12 mouse cellular contexts compared by ENCODE assay signal in genomic region chr15:84312878-84313565, GRCm38 (mm10). TPM values are rescaled to one million over a fixed set of nuclear protein-coding genes. Genes with fewer than 3 reads are reported as not detected.
DNase-seq lines count a peak whose midpoint lies in the region; ATAC-seq and TF ChIP-seq lines count a peak whose summit lies in the region.
"Had no signal": no experiment of that assay in that cellular context is flagged by ENCODE, and none has a peak within 500 bp of the region (broad histone marks: within the 10 kb centered on the region; RNA-seq: fewer than 3 reads in every experiment).

No protein-coding gene starts in this region.

- no peak for TF ChIP-seq POLR2A in spleen, adult 2 months (IDR thresholded peaks at IDR 0.05; ENCODE audit: low read depth, low read length)

- no peak overlapping the region for H3K4me3 ChIP-seq in hindbrain, embryonic 10.5 days
- H3K4me3 ChIP-seq in hindbrain, embryonic 16.5 days (ENCODE audit: low read length) = no peak overlapping the region
- H3K4me3 ChIP-seq in spleen, adult 2 months (ENCODE audit: extremely low read depth, insufficient read depth, insufficient read length) = no peak overlapping the region
- no peak overlapping the region for H3K4me3 ChIP-seq in limb, embryonic 12.5 days (replicated peaks)
- H3K4me3 ChIP-seq: forebrain, embryonic 15.5 days; neural tube, embryonic 12.5 days had no signal

- peak overlapping the region; percentile 71 for H3K27ac ChIP-seq in hindbrain, embryonic 10.5 days
- no peak overlapping the region for H3K27ac ChIP-seq in hindbrain, embryonic 16.5 days (ENCODE audit: low read depth, low read length)
- H3K27ac ChIP-seq in spleen, adult 2 months (ENCODE audit: insufficient read depth, low read length) = peak overlapping the region; percentile 79
- H3K27ac ChIP-seq in limb, embryonic 12.5 days = peak overlapping the region; percentile 80
- H3K27ac ChIP-seq: forebrain, embryonic 15.5 days; neural tube, embryonic 12.5 days had no signal

- no peak overlapping the region for H3K4me2 ChIP-seq in hindbrain, embryonic 16.5 days (ENCODE audit: low read length)
- peak overlapping the region; percentile 24 for H3K4me2 ChIP-seq in limb, embryonic 12.5 days
- H3K4me2 ChIP-seq: forebrain, embryonic 15.5 days; neural tube, embryonic 12.5 days had no signal

- no peak for TF ChIP-seq CTCF in spleen, adult 2 months (IDR thresholded peaks at IDR 0.05; ENCODE audit: extremely low read depth, insufficient read depth, insufficient read length, insufficient replicate concordance)

- DNase-seq in hindbrain, embryonic 10.5 days (ENCODE audit: low spot score) = peak; percentile 12
- peak in 1 of 2 experiments; percentile 38 for DNase-seq in spleen, adult 2 months (ENCODE audit: low read depth in 1 of 2, low spot score in 2 of 2)
- DNase-seq in spleen, postnatal 36 days (ENCODE audit: low spot score in 2 of 2) = no peak
- DNase-seq in splenic B cell, adult 2 months (ENCODE audit: low read depth, low spot score) = peak; percentile 69
- DNase-seq in left cerebral cortex, adult 18-20 months (ENCODE audit: low spot score in 2 of 2) = no peak
- DNase-seq in right cerebral cortex, postnatal 25 days = no peak
- DNase-seq: adrenal gland, adult 2 months; cerebellum, postnatal 14 days had no signal

- no peak overlapping the region; the same call in 1 of the 2 replicates for H3K9ac ChIP-seq in hindbrain, embryonic 16.5 days (ENCODE audit: low read depth, low read length)
- no peak overlapping the region for H3K9ac ChIP-seq in limb, embryonic 12.5 days (replicated peaks)
- H3K9ac ChIP-seq: forebrain, embryonic 15.5 days; neural tube, embryonic 12.5 days had no signal

- H3K9me3 ChIP-seq in hindbrain, embryonic 10.5 days = no peaks in the 10 kb centered on the region
- H3K9me3 ChIP-seq in hindbrain, embryonic 16.5 days (ENCODE audit: control insufficient read depth, low read length) = no peaks in the 10 kb centered on the region
- peaks cover 6% of the 10 kb centered on the region; the same call in 1 of the 2 replicates for H3K9me3 ChIP-seq in limb, embryonic 12.5 days
- H3K9me3 ChIP-seq: forebrain, embryonic 15.5 days; neural tube, embryonic 12.5 days had no signal

- ATAC-seq in hindbrain, embryonic 16.5 days = no peak
- ATAC-seq in limb, embryonic 12.5 days (ENCODE audit: insufficient number of reproducible peaks, insufficient read depth, low FRiP score, low TSS enrichment, low read depth) = peak; percentile 11; the same call in 1 of the 2 replicates
- ATAC-seq: forebrain, embryonic 15.5 days had no signal

- H3K4me1 ChIP-seq in hindbrain, embryonic 10.5 days (replicated peaks) = peaks cover 74% of the 10 kb centered on the region
- peaks cover 26% of the 10 kb centered on the region for H3K4me1 ChIP-seq in hindbrain, embryonic 16.5 days (ENCODE audit: control insufficient read depth, insufficient read depth, low read depth, low read length)
- peaks cover 30% of the 10 kb centered on the region; the same call in 1 of the 2 replicates for H3K4me1 ChIP-seq in spleen, adult 2 months (ENCODE audit: control insufficient read depth, insufficient read depth, insufficient read length)
- H3K4me1 ChIP-seq in limb, embryonic 12.5 days (replicated peaks) = peaks cover 36% of the 10 kb centered on the region

- H3K36me3 ChIP-seq in hindbrain, embryonic 10.5 days = no peaks in the 10 kb centered on the region
- H3K36me3 ChIP-seq in hindbrain, embryonic 16.5 days (ENCODE audit: control insufficient read depth, insufficient read depth, low read length) = no peaks in the 10 kb centered on the region
- no peaks in the 10 kb centered on the region for H3K36me3 ChIP-seq in spleen, adult 2 months (ENCODE audit: control insufficient read depth, insufficient read depth, low read length)
- no peaks in the 10 kb centered on the region for H3K36me3 ChIP-seq in limb, embryonic 12.5 days
- H3K36me3 ChIP-seq in splenic B cell, adult 2 months (ENCODE audit: control insufficient read depth, insufficient read depth, low read length, poor library complexity, severe bottlenecking) = no peaks in the 10 kb centered on the region
- H3K36me3 ChIP-seq: forebrain, embryonic 15.5 days; neural tube, embryonic 12.5 days had no signal

- peaks cover 35% of the 10 kb centered on the region for H3K27me3 ChIP-seq in hindbrain, embryonic 10.5 days (ENCODE audit: insufficient read depth, poor library complexity, severe bottlenecking)
- no peaks in the 10 kb centered on the region for H3K27me3 ChIP-seq in hindbrain, embryonic 16.5 days (replicated peaks; ENCODE audit: control insufficient read depth, insufficient read depth, low read length)
- H3K27me3 ChIP-seq in spleen, adult 2 months (ENCODE audit: control insufficient read depth, insufficient read depth, low read length) = no peaks in the 10 kb centered on the region
- H3K27me3 ChIP-seq in limb, embryonic 12.5 days = 0 out of 2 replicates have a peak, but pooled peaks cover 6% of the 10 kb centered on the region
- no peaks in the 10 kb centered on the region for H3K27me3 ChIP-seq in splenic B cell, adult 2 months (ENCODE audit: control insufficient read depth, insufficient read depth, low read length, poor library complexity, severe bottlenecking)
- H3K27me3 ChIP-seq: forebrain, embryonic 15.5 days; neural tube, embryonic 12.5 days had no signal

- WGBS in hindbrain, embryonic 10.5 days = 57% methylated on average over 9 of the region's 10 CpGs
- 53% methylated on average over 9 of the region's 10 CpGs for WGBS in hindbrain, embryonic 16.5 days
- WGBS in spleen, adult 2 months = 17% methylated on average over 10 of the region's 10 CpGs
- WGBS in limb, embryonic 12.5 days = 41% methylated on average over 9 of the region's 10 CpGs

RNA-seq across cellular contexts. Expression of gene Parvg, which starts 10.8 kb away (rescaled TPM):
- polyA plus RNA-seq in hindbrain, embryonic 10.5 days (2016; fragmentation: Nextera tagmentation; extraction: Ambion mirVana) = 1.1 TPM in 2 replicates
- 1.4 TPM in 2 replicates for polyA plus RNA-seq in hindbrain, embryonic 16.5 days (2015; fragmentation: Nextera tagmentation; extraction: Ambion mirVana)
- 75.0 and 77.1 TPM in 2 replicates for polyA plus RNA-seq in spleen, adult 2 months (2012; rRNA removed)
- polyA plus RNA-seq in limb, embryonic 12.5 days (2016; fragmentation: Nextera tagmentation; extraction: Ambion mirVana) = 0.84 and 1.2 TPM in 2 replicates
- 10 to 100 TPM; 12.5 to 14.9 TPM for total RNA-seq in left cerebral cortex, adult 18-20 months (2021)

Comparison
In these comparisons a context has a peak if more than half of its experiments do, and no peak if none do; other contexts are left out.
1. DNase-seq: peak in hindbrain, embryonic 10.5 days (single experiment) and splenic B cell, adult 2 months (single experiment); none in spleen, postnatal 36 days (0 of 2), left cerebral cortex, adult 18-20 months (0 of 2) and right cerebral cortex, postnatal 25 days (single experiment).
2. RNA of gene Parvg, which starts 10.8 kb away (polyA plus RNA-seq): 75.0 to 77.1 TPM in spleen, adult 2 months; 1.4 TPM in hindbrain, embryonic 16.5 days, 0.84 to 1.2 TPM in limb, embryonic 12.5 days and 1.1 TPM in hindbrain, embryonic 10.5 days; every median in the first group is over 10 times any median in the second.